Mouse (Mus musculus): Measurements from ENCODE around the gene Bptf. TPM values are rescaled to one million over a fixed set of nuclear protein-coding genes. Genes with fewer than 3 reads are reported as not detected.

The Bptf gene
- polyA plus RNA-seq, 1 experiment = 11.8 TPM

DNA sequence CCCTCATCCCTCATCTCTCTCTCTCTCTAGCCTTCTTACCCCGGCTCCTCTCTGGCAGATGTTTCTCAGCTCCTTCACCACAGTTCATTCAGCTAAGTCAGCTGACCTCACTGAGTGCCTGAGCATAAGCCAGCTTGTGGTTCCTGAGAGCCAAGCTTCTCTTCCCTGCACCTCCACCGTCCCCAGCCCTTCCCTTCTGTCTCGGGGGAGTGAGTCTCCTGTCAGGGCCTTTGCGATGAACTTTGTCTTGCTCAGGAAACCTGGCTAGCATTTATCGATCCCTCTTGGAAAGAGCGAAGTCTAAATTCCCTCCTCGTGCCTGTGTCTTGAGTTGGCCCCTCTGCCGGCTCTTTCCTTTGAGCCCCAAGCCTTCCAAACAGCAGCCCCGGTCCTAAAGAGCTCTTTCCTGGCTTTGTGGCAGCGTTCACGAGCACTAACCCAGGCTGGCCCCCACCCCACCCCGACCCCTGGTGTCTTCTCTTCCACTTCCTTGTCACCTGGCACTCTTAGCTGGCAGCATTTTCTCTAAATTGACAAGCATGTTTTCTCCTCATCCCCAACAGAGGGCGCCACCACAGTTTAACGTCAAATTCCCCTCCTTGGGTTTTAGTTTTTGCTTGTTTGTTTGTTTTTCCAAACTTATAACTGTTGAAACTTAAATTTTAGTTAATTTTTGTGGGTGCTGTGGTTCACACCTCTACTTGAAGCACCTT is 117.2 kb downstream of the Bptf start:
- Histone ChIP-seq H3K36me3 (ENCODE audit: control insufficient read depth, insufficient read depth) (no peaks in the 10 kb centered on the region), H3K4me2 (ENCODE audit: low read depth) (no peak overlapping the region), H3K27me3 (ENCODE audit: control insufficient read depth, insufficient read depth, insufficient read length) (no peaks in the 10 kb centered on the region), H3K79me2 (ENCODE audit: control insufficient read depth, insufficient read depth) (no peaks in the 10 kb centered on the region), H3ac (ENCODE audit: control insufficient read depth, insufficient read length) (no peak overlapping the region), H3K4me3 (no peak overlapping the region)
- TF ChIP-seq MYOG (IDR thresholded peaks at IDR 0.05; ENCODE audit: control insufficient read depth in 1 of 3, insufficient read depth in 1 of 3, insufficient read length in 2 of 3, low read depth in 2 of 3) (no peak), MYOD1 (IDR thresholded peaks at IDR 0.05; ENCODE audit: control insufficient read depth in 1 of 3, insufficient read length in 2 of 3, low read depth in 2 of 3) (no peak), POLR2A (IDR thresholded peaks at IDR 0.05; ENCODE audit: insufficient read length, low read depth) (no peak), POLR2AphosphoS2 (IDR thresholded peaks at IDR 0.05; ENCODE audit: insufficient read length, low read depth) (no peak), CEBPB (IDR thresholded peaks at IDR 0.05; ENCODE audit: insufficient read depth, poor library complexity, severe bottlenecking) (no peak), REST (IDR thresholded peaks at IDR 0.05; ENCODE audit: insufficient read depth, insufficient read length) (no peak), TCF12 (IDR thresholded peaks at IDR 0.05; ENCODE audit: insufficient read depth, poor library complexity, severe bottlenecking) (no peak), E2F4 (IDR thresholded peaks at IDR 0.05; ENCODE audit: insufficient read depth) (no peak), SRF (IDR thresholded peaks at IDR 0.05; ENCODE audit: control insufficient read depth, insufficient read length, low read depth) (no peak), USF1 (IDR thresholded peaks at IDR 0.05; ENCODE audit: low read depth) (no peak), TCF3 (IDR thresholded peaks at IDR 0.05; ENCODE audit: insufficient read length, low read depth) (no peak), MAX (IDR thresholded peaks at IDR 0.05; ENCODE audit: low read depth) (no peak)

DNA sequence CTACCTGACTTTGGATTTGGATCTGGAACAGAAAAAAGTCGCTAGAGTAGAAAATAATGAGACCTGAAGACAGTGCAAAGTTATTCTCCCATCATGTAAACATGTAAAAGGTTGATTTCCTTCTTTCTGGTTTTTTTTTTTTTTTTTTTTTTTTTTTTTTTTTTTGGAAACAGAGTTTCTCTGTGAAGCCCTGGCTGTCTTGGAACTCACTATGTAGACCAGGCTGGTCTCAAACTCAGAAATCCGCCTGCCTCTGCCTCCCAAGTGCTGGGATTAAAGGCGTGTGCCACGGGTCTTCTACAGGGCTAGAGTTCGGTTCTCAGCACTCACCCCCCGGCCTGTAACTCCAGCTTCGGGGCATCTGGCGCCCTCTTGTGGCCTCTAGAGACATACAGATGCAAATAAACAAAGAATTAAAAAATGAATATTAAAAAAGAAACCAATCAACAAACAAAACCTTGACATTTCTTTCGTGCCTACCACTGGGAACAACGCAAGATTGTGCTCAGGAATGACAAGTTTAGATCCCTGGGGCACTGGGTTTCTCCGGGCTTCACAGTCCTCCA is 117.8 kb downstream of the Bptf start:
- Histone ChIP-seq H3K4me3 (no peak overlapping the region), H3K27me3 (ENCODE audit: control insufficient read depth, insufficient read depth, insufficient read length) (no peaks in the 10 kb centered on the region), H3K4me2 (ENCODE audit: low read depth) (no peak overlapping the region), H3K79me2 (ENCODE audit: control insufficient read depth, insufficient read depth) (no peaks in the 10 kb centered on the region), H3K36me3 (ENCODE audit: control insufficient read depth, insufficient read depth) (no peaks in the 10 kb centered on the region), H3ac (ENCODE audit: control insufficient read depth, insufficient read length) (no peak overlapping the region)
- no peak for TF ChIP-seq POLR2A (IDR thresholded peaks at IDR 0.05; ENCODE audit: insufficient read length, low read depth)
- TF ChIP-seq REST (IDR thresholded peaks at IDR 0.05; ENCODE audit: insufficient read depth, insufficient read length) = no peak
- TF ChIP-seq SRF (IDR thresholded peaks at IDR 0.05; ENCODE audit: control insufficient read depth, insufficient read length, low read depth) = no peak
- TF ChIP-seq TCF3 (IDR thresholded peaks at IDR 0.05; ENCODE audit: insufficient read length, low read depth) = no peak
- no peak for TF ChIP-seq MYOD1 (IDR thresholded peaks at IDR 0.05; ENCODE audit: control insufficient read depth in 1 of 3, insufficient read length in 2 of 3, low read depth in 2 of 3)
- no peak for TF ChIP-seq E2F4 (IDR thresholded peaks at IDR 0.05; ENCODE audit: insufficient read depth)
- no peak for TF ChIP-seq MYOG (IDR thresholded peaks at IDR 0.05; ENCODE audit: control insufficient read depth in 1 of 3, insufficient read depth in 1 of 3, insufficient read length in 2 of 3, low read depth in 2 of 3)
- no peak for TF ChIP-seq MAX (IDR thresholded peaks at IDR 0.05; ENCODE audit: low read depth)
- TF ChIP-seq TCF12 (IDR thresholded peaks at IDR 0.05; ENCODE audit: insufficient read depth, poor library complexity, severe bottlenecking) = no peak
- TF ChIP-seq CEBPB (IDR thresholded peaks at IDR 0.05; ENCODE audit: insufficient read depth, poor library complexity, severe bottlenecking) = no peak
- no peak for TF ChIP-seq POLR2AphosphoS2 (IDR thresholded peaks at IDR 0.05; ENCODE audit: insufficient read length, low read depth)
- no peak for TF ChIP-seq USF1 (IDR thresholded peaks at IDR 0.05; ENCODE audit: low read depth)

DNA sequence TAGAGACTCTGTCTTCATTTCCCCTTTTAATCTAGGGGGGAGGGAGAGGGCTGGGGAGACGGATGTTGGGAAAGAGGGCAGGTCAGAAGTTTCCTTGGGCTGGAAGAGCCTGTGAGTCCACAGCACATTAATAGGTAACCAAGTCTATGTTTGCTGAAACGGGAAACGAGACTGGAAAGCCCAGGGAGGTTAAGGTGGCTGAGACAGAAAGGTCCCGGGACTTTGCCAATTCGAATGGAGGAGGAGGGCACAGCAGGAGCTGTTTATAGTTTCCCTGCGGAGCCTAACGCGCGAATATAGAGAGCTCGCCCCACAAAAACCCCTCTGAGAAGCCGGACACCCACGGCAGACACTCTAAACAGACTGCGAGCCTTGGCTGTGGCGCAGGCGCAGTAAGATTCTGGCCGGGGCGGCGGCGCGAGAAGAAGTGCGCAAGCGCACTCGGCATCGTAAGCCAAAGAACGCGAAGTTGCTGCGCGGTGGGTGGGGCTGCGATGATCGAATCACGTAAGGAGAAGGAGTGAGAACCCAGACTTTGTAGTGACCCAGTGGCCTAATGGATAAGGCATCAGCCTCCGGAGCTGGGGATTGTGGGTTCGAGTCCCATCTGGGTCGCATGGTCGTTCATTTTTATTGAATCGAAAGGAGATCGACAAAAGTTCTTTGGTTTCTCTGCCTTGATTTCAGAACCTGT is 119.5 kb downstream of the Bptf start:
- H3K4me2 ChIP-seq (ENCODE audit: low read depth) = peak overlapping the region; percentile 97
- TF ChIP-seq SRF (IDR thresholded peaks at IDR 0.05; ENCODE audit: control insufficient read depth, insufficient read length, low read depth) (peak; percentile 53), REST (IDR thresholded peaks at IDR 0.05; ENCODE audit: insufficient read depth, insufficient read length) (no peak), TCF12 (IDR thresholded peaks at IDR 0.05; ENCODE audit: insufficient read depth, poor library complexity, severe bottlenecking) (no peak), TCF3 (IDR thresholded peaks at IDR 0.05; ENCODE audit: insufficient read length, low read depth) (no peak), POLR2AphosphoS2 (IDR thresholded peaks at IDR 0.05; ENCODE audit: insufficient read length, low read depth) (peak; percentile 90), USF1 (IDR thresholded peaks at IDR 0.05; ENCODE audit: low read depth) (no peak), CEBPB (IDR thresholded peaks at IDR 0.05; ENCODE audit: insufficient read depth, poor library complexity, severe bottlenecking) (0 out of 2 replicates have a peak, but pooled peaks have one; percentile 33), E2F4 (IDR thresholded peaks at IDR 0.05; ENCODE audit: insufficient read depth) (no peak), POLR2A (IDR thresholded peaks at IDR 0.05; ENCODE audit: insufficient read length, low read depth) (peak; percentile 91)
- H3K79me2 ChIP-seq (ENCODE audit: control insufficient read depth, insufficient read depth) = no peaks in the 10 kb centered on the region
- H3K36me3 ChIP-seq (ENCODE audit: control insufficient read depth, insufficient read depth) = no peaks in the 10 kb centered on the region
- no peak overlapping the region for H3ac ChIP-seq (ENCODE audit: control insufficient read depth, insufficient read length)
- no peaks in the 10 kb centered on the region for H3K27me3 ChIP-seq (ENCODE audit: control insufficient read depth, insufficient read depth, insufficient read length)
- H3K4me3 ChIP-seq = peak overlapping the region; percentile 25

DNA sequence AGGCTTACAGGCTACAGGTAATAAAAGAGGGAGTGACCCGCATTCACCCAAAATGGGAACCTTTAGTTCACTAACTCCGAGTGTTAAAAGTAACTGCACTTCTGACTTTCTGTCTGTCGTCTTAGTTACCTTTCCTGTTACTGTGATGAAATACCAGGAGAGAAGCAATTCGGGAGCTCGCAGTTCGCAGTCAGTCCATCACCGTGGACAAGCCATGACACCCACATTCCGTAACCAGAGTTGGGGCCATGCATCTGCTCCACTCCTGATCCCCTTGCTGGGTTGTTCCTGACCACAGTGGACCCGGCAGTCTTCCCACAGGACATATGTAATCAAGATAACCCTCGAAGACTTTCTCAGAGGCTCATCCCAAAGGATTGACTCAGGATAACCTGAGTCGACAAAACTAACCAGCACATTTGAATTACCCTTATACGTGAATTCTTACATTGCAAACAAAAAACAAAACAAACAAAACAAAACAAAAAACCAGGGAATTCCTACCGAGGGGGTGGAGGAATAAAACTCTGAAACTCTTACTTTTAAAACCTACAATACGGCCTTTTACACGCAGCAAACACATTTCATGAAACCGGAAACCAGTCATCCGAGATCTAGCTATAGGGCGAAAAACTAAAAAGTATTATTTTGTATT is 120.1 kb downstream of the Bptf start:
- Histone ChIP-seq H3K4me3 (peak overlapping the region; percentile 25), H3K4me2 (ENCODE audit: low read depth) (peak overlapping the region; percentile 97), H3K27me3 (ENCODE audit: control insufficient read depth, insufficient read depth, insufficient read length) (no peaks in the 10 kb centered on the region), H3K79me2 (ENCODE audit: control insufficient read depth, insufficient read depth) (no peaks in the 10 kb centered on the region), H3K36me3 (ENCODE audit: control insufficient read depth, insufficient read depth) (no peaks in the 10 kb centered on the region), H3ac (ENCODE audit: control insufficient read depth, insufficient read length) (no peak overlapping the region)
- TF ChIP-seq E2F4 (IDR thresholded peaks at IDR 0.05; ENCODE audit: insufficient read depth) (no peak), POLR2A (IDR thresholded peaks at IDR 0.05; ENCODE audit: insufficient read length, low read depth) (peak; percentile 15), MYOG (IDR thresholded peaks at IDR 0.05; ENCODE audit: control insufficient read depth in 1 of 3, insufficient read depth in 1 of 3, insufficient read length in 2 of 3, low read depth in 2 of 3) (peak in 1 of 3 experiments; percentile 17)

All from myocyte (in vitro differentiated cells).